Mouse (Mus musculus): Measurements from ENCODE around the gene Pacrg. TPM values are rescaled to one million over a fixed set of nuclear protein-coding genes. Genes with fewer than 3 reads are reported as not detected.
A peak's percentile ranks its signal among the peaks of the same experiment; 100 is the strongest.

The Pacrg gene
- polyA plus RNA-seq, 1 experiment from 2014 or later, result 9.2 TPM

DNA sequence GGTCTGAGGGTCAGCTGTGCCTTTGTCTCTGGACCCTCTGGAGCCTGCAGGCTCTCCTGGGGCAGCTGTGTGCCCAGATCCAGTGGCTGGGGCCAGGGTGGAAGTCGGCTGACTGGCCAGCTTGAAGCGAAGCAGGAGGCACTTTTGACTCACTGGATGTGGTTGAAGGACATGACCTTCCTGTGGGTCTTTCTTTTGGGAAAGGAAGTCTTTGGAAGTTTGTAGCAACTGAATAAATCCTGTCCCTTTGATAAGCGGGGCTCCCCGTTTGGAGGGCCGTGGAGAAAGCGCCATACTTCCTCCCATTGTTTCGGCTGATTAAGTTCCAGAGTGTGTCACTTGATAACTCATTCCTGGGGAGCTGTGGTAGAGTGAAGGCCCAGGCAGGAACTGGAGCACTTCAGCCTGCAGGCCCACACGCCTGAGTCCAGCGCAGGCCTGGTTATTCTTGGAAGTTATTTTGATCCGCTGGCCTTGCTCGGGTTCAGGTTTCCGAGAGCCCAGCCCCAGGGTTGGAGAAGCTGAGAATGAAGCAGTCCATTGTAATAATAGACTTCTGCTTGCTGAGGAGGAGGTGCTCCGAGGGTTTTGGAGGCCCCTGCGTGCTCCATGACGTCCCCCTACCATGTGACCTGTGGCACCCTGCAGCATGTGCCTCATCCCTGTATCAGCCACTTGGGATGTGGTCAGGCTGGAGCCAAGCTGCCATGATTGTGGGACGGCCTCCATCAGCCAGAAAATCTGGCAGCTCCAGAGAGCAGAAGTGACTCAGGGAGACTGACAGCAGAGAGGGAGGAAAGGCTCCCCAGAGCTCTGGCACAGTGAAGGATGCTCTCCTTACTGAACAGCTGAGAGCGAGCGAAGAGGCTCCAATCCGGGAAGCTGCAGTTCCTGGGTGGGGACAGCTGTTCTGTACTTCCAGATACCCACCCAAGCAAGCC is 449.6 kb downstream of the Pacrg start:
- Histone ChIP-seq H3K4me3 (replicated peaks; ENCODE audit: low read depth, low read length) (no peak overlapping the region), H3K4me1 (ENCODE audit: control insufficient read depth, insufficient read depth, low read length) (peaks cover 10% of the 10 kb centered on the region; the same call in 1 of the 2 replicates), H3K4me2 (ENCODE audit: low read length) (no peak overlapping the region), H3K27me3 (ENCODE audit: control insufficient read depth, insufficient read depth, low read length) (no peaks in the 10 kb centered on the region), H3K36me3 (ENCODE audit: control insufficient read depth, insufficient read depth, low read length) (no peaks in the 10 kb centered on the region), H3K9ac (replicated peaks; ENCODE audit: low read length) (no peak overlapping the region), H3K9me3 (ENCODE audit: control insufficient read depth, low read length) (no peaks in the 10 kb centered on the region), H3K27ac (replicated peaks; ENCODE audit: low read depth, low read length) (0 out of 2 replicates have a peak overlapping the region, but pooled peaks have one; percentile 32)
- WGBS, result 42% methylated on average over 19 of the region's 19 CpGs
- ATAC-seq (ENCODE audit: low FRiP score, low TSS enrichment) (no peak), DNase-seq (peak; percentile 44)

DNA sequence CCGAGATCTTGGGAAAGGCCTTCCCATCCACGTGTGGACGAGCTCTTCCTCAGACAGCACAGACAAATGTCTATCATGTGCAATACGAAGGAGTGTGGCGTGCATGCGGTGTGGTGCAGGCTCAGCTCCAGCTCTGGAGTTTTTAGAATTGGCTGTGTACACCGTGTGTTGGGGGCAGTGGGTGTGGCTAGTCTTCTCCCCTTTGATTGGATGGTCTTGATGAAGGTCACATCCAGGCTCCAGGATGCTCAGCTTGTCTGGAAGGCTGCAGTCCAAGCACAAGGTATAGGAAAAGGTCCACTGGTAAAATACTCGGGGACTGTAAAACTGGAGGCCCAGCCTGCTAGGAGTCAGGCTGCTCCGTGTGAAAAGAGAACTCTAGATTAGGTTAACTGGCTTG is 450.4 kb downstream of the Pacrg start:
- no peak for DNase-seq
- peaks cover 4% of the 10 kb centered on the region; the same call in 1 of the 2 replicates for H3K4me1 ChIP-seq (ENCODE audit: control insufficient read depth, insufficient read depth, low read length)
- H3K4me2 ChIP-seq (ENCODE audit: low read length), result no peak overlapping the region
- H3K4me3 ChIP-seq (replicated peaks; ENCODE audit: low read depth, low read length), result no peak overlapping the region
- WGBS, result 85% methylated on average over 9 of the region's 9 CpGs
- H3K9ac ChIP-seq (replicated peaks; ENCODE audit: low read length), result no peak overlapping the region
- H3K9me3 ChIP-seq (ENCODE audit: control insufficient read depth, low read length), result no peaks in the 10 kb centered on the region
- no peak overlapping the region for H3K27ac ChIP-seq (replicated peaks; ENCODE audit: low read depth, low read length)
- no peak for ATAC-seq (ENCODE audit: low FRiP score, low TSS enrichment)
- no peaks in the 10 kb centered on the region for H3K36me3 ChIP-seq (ENCODE audit: control insufficient read depth, insufficient read depth, low read length)
- H3K27me3 ChIP-seq (ENCODE audit: control insufficient read depth, insufficient read depth, low read length), result no peaks in the 10 kb centered on the region

DNA sequence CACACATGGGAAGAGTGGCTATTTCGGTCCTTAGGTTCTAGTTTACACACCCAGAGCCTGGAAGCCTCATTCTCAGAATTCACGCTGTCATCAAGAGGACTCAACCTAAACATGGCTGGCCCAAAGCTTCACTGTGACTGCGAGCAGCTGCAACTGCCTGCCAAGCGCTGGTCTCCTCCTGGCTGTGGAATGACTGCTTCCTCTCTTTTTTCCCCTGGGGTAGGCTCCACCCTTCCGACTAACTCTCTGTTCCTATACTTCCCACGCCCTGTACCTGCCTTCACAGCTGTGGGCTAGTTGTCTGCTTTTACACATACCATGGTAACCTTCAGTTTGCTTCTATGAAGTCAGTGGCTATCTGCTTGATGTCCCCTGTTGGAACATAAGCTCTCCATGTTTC is 453.6 kb downstream of the Pacrg start:
- ATAC-seq (ENCODE audit: low FRiP score, low TSS enrichment) (no peak), DNase-seq (no peak)
- H3K9me3 ChIP-seq (ENCODE audit: control insufficient read depth, low read length), result no peaks in the 10 kb centered on the region
- no peak overlapping the region for H3K9ac ChIP-seq (replicated peaks; ENCODE audit: low read length)
- H3K4me2 ChIP-seq (ENCODE audit: low read length), result no peak overlapping the region
- H3K27me3 ChIP-seq (ENCODE audit: control insufficient read depth, insufficient read depth, low read length), result no peaks in the 10 kb centered on the region
- H3K27ac ChIP-seq (replicated peaks; ENCODE audit: low read depth, low read length), result no peak overlapping the region
- H3K4me3 ChIP-seq (replicated peaks; ENCODE audit: low read depth, low read length), result no peak overlapping the region
- no peaks in the 10 kb centered on the region; the same call in 1 of the 2 replicates for H3K4me1 ChIP-seq (ENCODE audit: control insufficient read depth, insufficient read depth, low read length)
- H3K36me3 ChIP-seq (ENCODE audit: control insufficient read depth, insufficient read depth, low read length), result no peaks in the 10 kb centered on the region
- 87% methylated on average over 6 of the region's 6 CpGs for WGBS

DNA sequence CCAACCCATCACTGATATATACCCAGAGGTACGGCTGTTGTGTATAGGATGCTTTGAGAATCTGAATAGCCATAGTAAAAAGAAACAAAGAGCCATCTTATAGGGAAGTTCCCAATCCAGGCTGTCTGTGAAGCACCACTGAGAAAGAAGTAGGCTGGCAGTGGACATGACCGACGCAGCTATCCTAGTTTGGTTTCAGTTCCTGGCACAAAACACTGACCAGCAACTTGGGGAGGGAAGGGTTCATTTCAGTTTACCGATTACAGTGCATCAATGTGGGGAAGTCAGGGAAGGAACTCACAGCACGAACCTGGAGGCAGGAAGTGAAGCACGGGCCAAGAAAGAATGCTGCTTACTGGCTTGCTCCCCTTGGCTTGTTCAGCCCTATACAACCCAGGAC is 456.7 kb downstream of the Pacrg start:
- H3K4me2 ChIP-seq (ENCODE audit: low read length), result no peak overlapping the region
- no peak overlapping the region for H3K4me3 ChIP-seq (replicated peaks; ENCODE audit: low read depth, low read length)
- no peaks in the 10 kb centered on the region for H3K4me1 ChIP-seq (ENCODE audit: control insufficient read depth, insufficient read depth, low read length)
- H3K9me3 ChIP-seq (ENCODE audit: control insufficient read depth, low read length), result no peaks in the 10 kb centered on the region
- no peak overlapping the region for H3K27ac ChIP-seq (replicated peaks; ENCODE audit: low read depth, low read length)
- 88% methylated on average over 6 of the region's 6 CpGs for WGBS
- no peak overlapping the region for H3K9ac ChIP-seq (replicated peaks; ENCODE audit: low read length)
- DNase-seq (no peak), ATAC-seq (ENCODE audit: low FRiP score, low TSS enrichment) (no peak)
- H3K27me3 ChIP-seq (ENCODE audit: control insufficient read depth, insufficient read depth, low read length), result no peaks in the 10 kb centered on the region
- H3K36me3 ChIP-seq (ENCODE audit: control insufficient read depth, insufficient read depth, low read length), result no peaks in the 10 kb centered on the region

DNA sequence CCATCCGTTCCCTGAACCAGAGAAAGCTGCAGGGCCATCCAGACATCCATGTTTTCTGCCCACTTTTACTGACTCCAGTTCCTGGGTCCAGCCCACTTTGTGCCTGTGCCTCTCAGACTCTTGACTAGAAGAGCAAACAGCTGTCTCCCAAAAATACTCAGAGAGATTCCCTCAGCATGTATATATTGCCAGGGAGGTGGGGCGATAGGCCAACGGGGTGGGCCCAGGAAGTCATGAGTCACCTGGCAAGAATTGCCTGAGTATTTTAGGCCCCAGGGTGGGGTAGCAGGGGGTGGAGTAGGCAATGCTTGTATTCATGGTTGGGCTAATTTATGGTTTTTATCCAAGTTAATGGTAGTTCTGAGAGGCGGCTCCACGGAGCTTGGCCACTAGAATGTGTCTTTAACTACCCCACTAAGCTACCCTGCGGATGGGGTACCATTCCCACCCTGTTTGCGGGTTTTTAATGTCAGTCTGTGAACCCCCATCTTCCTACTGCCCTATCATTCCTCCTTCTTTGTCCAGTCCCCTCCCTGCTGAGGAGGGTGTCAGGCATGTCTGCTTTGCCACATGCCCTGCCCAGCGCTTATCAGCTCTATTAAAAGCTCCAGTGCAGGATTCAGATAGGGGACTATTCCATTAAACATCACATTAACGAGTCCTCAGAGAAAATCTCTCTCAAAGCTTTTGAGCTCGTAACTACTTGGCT is 461.5 kb downstream of the Pacrg start:
- WGBS, result 82% methylated on average over 10 of the region's 10 CpGs
- no peak for ATAC-seq (ENCODE audit: low FRiP score, low TSS enrichment)
- Histone ChIP-seq H3K9me3 (ENCODE audit: control insufficient read depth, low read length) (no peaks in the 10 kb centered on the region), H3K27me3 (ENCODE audit: control insufficient read depth, insufficient read depth, low read length) (no peaks in the 10 kb centered on the region), H3K4me3 (replicated peaks; ENCODE audit: low read depth, low read length) (no peak overlapping the region), H3K27ac (replicated peaks; ENCODE audit: low read depth, low read length) (no peak overlapping the region), H3K36me3 (ENCODE audit: control insufficient read depth, insufficient read depth, low read length) (no peaks in the 10 kb centered on the region), H3K4me2 (ENCODE audit: low read length) (no peak overlapping the region), H3K4me1 (ENCODE audit: control insufficient read depth, insufficient read depth, low read length) (0 out of 2 replicates have a peak, but pooled peaks cover 7% of the 10 kb centered on the region), H3K9ac (replicated peaks; ENCODE audit: low read length) (no peak overlapping the region)
- no peak for DNase-seq

DNA sequence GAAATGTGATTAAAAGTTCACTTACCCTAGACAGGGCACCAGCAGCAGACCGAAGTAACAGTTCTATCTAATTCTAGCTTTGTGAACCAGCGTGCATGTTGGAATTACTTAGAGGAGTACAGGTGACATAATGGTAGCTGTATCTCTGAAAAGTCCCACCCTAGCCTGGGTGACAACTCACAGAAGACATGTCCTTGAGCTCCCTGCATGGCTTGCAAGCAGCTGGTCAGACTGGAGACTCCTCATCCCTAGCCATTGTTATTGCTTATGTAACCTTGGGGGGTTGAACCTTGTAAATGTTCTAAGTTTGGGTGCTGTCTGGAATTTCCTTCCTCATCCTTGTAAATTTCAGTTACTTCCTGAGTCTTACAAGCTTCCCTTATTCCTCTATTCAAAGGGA is 462.5 kb downstream of the Pacrg start:
- Histone ChIP-seq H3K4me3 (replicated peaks; ENCODE audit: low read depth, low read length) (no peak overlapping the region), H3K36me3 (ENCODE audit: control insufficient read depth, insufficient read depth, low read length) (no peaks in the 10 kb centered on the region), H3K4me2 (ENCODE audit: low read length) (no peak overlapping the region), H3K27ac (replicated peaks; ENCODE audit: low read depth, low read length) (no peak overlapping the region), H3K9me3 (ENCODE audit: control insufficient read depth, low read length) (no peaks in the 10 kb centered on the region), H3K27me3 (ENCODE audit: control insufficient read depth, insufficient read depth, low read length) (no peaks in the 10 kb centered on the region), H3K9ac (replicated peaks; ENCODE audit: low read length) (no peak overlapping the region), H3K4me1 (ENCODE audit: control insufficient read depth, insufficient read depth, low read length) (0 out of 2 replicates have a peak, but pooled peaks cover 8% of the 10 kb centered on the region)
- WGBS, result 94% methylated on average over 2 of the region's 2 CpGs
- DNase-seq (no peak), ATAC-seq (ENCODE audit: low FRiP score, low TSS enrichment) (no peak)

DNA sequence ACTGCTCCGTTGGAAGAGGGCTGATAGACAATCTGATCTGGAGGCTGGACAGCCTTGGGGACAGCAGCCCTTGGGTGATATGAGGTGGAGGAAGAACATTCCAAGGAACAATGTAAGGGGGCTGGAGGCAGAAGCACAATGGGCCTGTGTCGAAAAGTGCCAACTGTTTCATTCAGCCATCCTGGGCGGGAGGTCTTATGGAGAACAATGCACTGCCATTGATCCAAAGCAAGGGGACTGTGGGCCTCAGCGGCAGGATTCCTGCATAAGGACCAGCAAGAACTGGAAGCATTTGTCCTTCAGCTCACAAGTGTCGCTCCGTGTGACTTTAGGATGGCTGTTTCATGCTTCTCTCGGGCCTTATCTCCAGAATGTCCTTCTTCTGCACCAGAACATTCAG is 465.8 kb downstream of the Pacrg start:
- DNase-seq (no peak), ATAC-seq (ENCODE audit: low FRiP score, low TSS enrichment) (no peak)
- H3K4me2 ChIP-seq (ENCODE audit: low read length), result no peak overlapping the region
- no peaks in the 10 kb centered on the region for H3K9me3 ChIP-seq (ENCODE audit: control insufficient read depth, low read length)
- H3K4me3 ChIP-seq (replicated peaks; ENCODE audit: low read depth, low read length), result no peak overlapping the region
- H3K9ac ChIP-seq (replicated peaks; ENCODE audit: low read length), result no peak overlapping the region
- H3K27ac ChIP-seq (replicated peaks; ENCODE audit: low read depth, low read length), result no peak overlapping the region
- H3K27me3 ChIP-seq (ENCODE audit: control insufficient read depth, insufficient read depth, low read length), result no peaks in the 10 kb centered on the region
- H3K36me3 ChIP-seq (ENCODE audit: control insufficient read depth, insufficient read depth, low read length), result no peaks in the 10 kb centered on the region
- 0 out of 2 replicates have a peak, but pooled peaks cover 8% of the 10 kb centered on the region for H3K4me1 ChIP-seq (ENCODE audit: control insufficient read depth, insufficient read depth, low read length)
- 18% methylated on average over 7 of the region's 7 CpGs for WGBS

DNA sequence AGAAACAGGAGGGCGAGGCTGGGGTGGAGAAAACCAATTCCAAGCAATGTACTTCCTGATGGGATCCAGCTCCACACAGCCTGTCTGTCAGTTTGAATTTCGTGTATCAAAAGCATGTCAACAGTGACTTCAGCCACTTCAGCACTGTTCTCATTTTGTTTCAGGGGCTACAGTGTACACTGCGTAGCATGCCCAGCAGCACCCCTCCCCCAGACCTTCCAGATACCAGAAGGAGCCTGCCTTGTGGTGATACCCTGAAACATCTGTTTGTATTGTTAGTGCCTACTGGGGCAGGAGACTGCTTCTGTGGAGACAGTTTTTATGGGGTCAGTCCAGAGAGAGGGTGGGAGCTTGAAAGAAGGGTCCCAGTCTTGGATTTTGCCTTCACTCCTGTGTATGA is 466.4 kb downstream of the Pacrg start:
- WGBS, result 72% methylated on average over 3 of the region's 3 CpGs

More for the DNA sequence above, 466.4 kb downstream of the Pacrg start:
- Histone ChIP-seq H3K4me2 (ENCODE audit: low read length) (no peak overlapping the region), H3K4me3 (replicated peaks; ENCODE audit: low read depth, low read length) (no peak overlapping the region), H3K9me3 (ENCODE audit: control insufficient read depth, low read length) (no peaks in the 10 kb centered on the region), H3K27ac (replicated peaks; ENCODE audit: low read depth, low read length) (no peak overlapping the region), H3K9ac (replicated peaks; ENCODE audit: low read length) (no peak overlapping the region), H3K27me3 (ENCODE audit: control insufficient read depth, insufficient read depth, low read length) (no peaks in the 10 kb centered on the region), H3K36me3 (ENCODE audit: control insufficient read depth, insufficient read depth, low read length) (no peaks in the 10 kb centered on the region), H3K4me1 (ENCODE audit: control insufficient read depth, insufficient read depth, low read length) (0 out of 2 replicates have a peak, but pooled peaks cover 8% of the 10 kb centered on the region)
- ATAC-seq (ENCODE audit: low FRiP score, low TSS enrichment), result no peak
- no peak for DNase-seq
